Mouse (Mus musculus): Measurements from ENCODE around the gene Mtf1. TPM values are rescaled to one million over a fixed set of nuclear protein-coding genes. Genes with fewer than 3 reads are reported as not detected.

Gene Mtf1
- polyA plus RNA-seq (2015; fragmentation: Nextera tagmentation; extraction: Ambion mirVana), result 9.8 and 10.2 TPM in 2 replicates

GRCm38 (mm10) chr4:124801552-124802308 lies at the start of gene Mtf1:
Gene Mtf1 (plus strand): TSS chr4:124802104.
- Histone ChIP-seq H3K27me3 (replicated peaks) (no peaks in the 10 kb centered on the region), H3K36me3 (peaks cover 54% of the 10 kb centered on the region)

DNA sequence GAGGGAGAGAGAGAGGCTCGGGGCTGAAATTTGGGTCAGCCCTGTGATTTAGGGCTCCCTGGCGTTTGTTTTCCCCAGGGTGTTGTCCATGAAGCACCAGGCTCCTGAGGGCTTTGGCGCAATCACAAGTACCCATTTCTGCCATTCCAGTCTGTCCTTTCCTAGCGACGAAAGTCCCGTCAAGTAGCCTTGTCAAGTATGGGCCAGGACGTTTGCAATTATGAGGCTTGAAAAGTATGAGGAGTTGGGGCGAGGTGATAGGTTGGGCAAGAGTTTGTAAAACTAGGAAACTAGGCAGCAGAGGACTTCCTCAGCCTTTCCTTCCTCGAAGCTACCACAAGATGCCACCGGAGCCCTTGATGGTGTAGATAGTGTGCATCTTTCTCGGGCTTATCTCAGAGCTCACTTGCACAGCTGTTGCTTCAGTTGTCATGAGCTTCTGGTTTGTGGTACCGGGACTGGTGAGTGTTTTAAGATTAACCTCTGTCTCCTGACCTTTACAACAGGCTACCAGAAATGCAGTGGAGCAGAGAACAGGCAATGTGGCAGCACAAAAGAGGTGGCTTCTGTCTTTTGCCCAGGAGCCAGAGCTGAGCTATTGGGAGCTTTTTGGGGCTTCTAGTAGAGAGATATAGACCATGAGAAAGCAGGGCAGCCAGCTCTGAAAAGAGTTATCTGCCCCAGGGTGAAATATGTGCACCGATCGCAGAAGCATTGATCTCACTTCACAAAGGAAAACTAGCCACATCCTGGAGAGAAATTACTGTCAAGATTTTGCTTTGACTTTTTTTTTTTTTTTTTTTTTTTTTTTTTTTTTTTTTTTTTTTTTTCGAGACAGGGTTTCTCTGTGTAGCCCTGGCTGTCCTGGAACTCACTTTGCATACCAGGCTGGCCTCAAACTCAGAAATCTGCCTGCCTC lies 49.4 kb upstream of the Mtf1 start:
- Histone ChIP-seq H3K36me3 (peaks cover 11% of the 10 kb centered on the region), H3K27ac (replicated peaks) (no peak overlapping the region), H3K9me3 (replicated peaks) (no peaks in the 10 kb centered on the region), H3K27me3 (replicated peaks) (no peaks in the 10 kb centered on the region), H3K4me1 (peaks cover 22% of the 10 kb centered on the region), H3K4me3 (replicated peaks) (peak overlapping the region; percentile 84), H3K9ac (replicated peaks) (peak overlapping the region; percentile 71), H3K4me2 (peak overlapping the region; percentile 98)
- whole genome bisulfite sequencing, result 22% methylated on average over 15 of the region's 15 CpGs
- no peak for ATAC-seq (ENCODE audit: low FRiP score)

More at GRCm38 (mm10) chr4:124801552-124802308, at the start of gene Mtf1:
- Histone ChIP-seq H3K9me3 (replicated peaks) (no peaks in the 10 kb centered on the region), H3K4me3 (replicated peaks) (peak within 1 kb of the TSS; percentile 71), H3K4me2 (peak within 1 kb of the TSS; percentile 91), H3K4me1 (peaks cover 16% of the 10 kb centered on the region), H3K27ac (replicated peaks) (peak within 1 kb of the TSS; percentile 95), H3K9ac (replicated peaks) (peak within 1 kb of the TSS; percentile 87)
- peak; percentile 90 for ATAC-seq (ENCODE audit: low FRiP score)
- WGBS, result 2% methylated on average over 21 of the region's 21 CpGs

DNA sequence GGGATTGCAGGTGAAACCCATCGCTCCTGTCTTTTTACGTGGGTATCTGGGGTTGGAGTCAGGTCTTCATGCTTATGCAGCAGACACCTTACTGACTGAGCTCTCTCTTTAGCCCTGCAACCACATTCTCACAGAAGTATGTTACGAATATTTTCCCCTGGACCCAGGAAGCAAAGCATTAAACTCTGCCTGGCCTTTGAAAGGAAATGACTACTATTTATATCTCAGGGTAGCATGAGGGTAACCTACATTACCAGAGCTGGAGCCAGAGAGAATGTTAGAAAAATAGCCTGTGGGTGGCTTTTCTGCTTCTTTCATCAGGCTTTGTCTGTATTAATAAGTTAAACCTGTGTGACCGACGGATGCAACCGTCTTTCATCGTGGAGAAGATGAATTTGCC lies 46.4 kb upstream of the Mtf1 start:
- WGBS, result 72% methylated on average over 7 of the region's 7 CpGs
- Histone ChIP-seq H3K9ac (replicated peaks) (no peak overlapping the region), H3K36me3 (peaks cover 8% of the 10 kb centered on the region; the same call in 1 of the 2 replicates), H3K9me3 (replicated peaks) (no peaks in the 10 kb centered on the region), H3K27me3 (replicated peaks) (no peaks in the 10 kb centered on the region), H3K4me2 (no peak overlapping the region), H3K4me1 (peaks cover 22% of the 10 kb centered on the region), H3K4me3 (replicated peaks) (no peak overlapping the region), H3K27ac (replicated peaks) (no peak overlapping the region)
- ATAC-seq (ENCODE audit: low FRiP score), result no peak

GRCm38 (mm10) chr4:124759305-124759811 lies 42.5 kb upstream of the Mtf1 start:
- Histone ChIP-seq H3K9me3 (replicated peaks) (no peaks in the 10 kb centered on the region), H3K36me3 (peaks cover 8% of the 10 kb centered on the region; the same call in 1 of the 2 replicates), H3K9ac (replicated peaks) (no peak overlapping the region), H3K4me1 (0 out of 2 replicates have a peak, but pooled peaks cover 3% of the 10 kb centered on the region), H3K4me3 (replicated peaks) (no peak overlapping the region), H3K27me3 (replicated peaks) (no peaks in the 10 kb centered on the region), H3K4me2 (no peak overlapping the region), H3K27ac (replicated peaks) (peak overlapping the region; percentile 23; the same call in 1 of the 2 replicates)
- no peak for ATAC-seq (ENCODE audit: low FRiP score)
- WGBS, result 75% methylated on average over 7 of the region's 7 CpGs

GRCm38 (mm10) chr4:124761201-124761600 lies 40.7 kb upstream of the Mtf1 start:
- H3K36me3 ChIP-seq, result peaks cover 8% of the 10 kb centered on the region; the same call in 1 of the 2 replicates
- no peaks in the 10 kb centered on the region for H3K4me1 ChIP-seq
- H3K27ac ChIP-seq (replicated peaks), result no peak overlapping the region
- H3K27me3 ChIP-seq (replicated peaks), result no peaks in the 10 kb centered on the region
- H3K4me3 ChIP-seq (replicated peaks), result no peak overlapping the region
- 66% methylated on average over 1 of the region's 1 CpGs for WGBS
- H3K4me2 ChIP-seq, result no peak overlapping the region
- no peaks in the 10 kb centered on the region for H3K9me3 ChIP-seq (replicated peaks)
- no peak for ATAC-seq (ENCODE audit: low FRiP score)
- no peak overlapping the region for H3K9ac ChIP-seq (replicated peaks)

DNA sequence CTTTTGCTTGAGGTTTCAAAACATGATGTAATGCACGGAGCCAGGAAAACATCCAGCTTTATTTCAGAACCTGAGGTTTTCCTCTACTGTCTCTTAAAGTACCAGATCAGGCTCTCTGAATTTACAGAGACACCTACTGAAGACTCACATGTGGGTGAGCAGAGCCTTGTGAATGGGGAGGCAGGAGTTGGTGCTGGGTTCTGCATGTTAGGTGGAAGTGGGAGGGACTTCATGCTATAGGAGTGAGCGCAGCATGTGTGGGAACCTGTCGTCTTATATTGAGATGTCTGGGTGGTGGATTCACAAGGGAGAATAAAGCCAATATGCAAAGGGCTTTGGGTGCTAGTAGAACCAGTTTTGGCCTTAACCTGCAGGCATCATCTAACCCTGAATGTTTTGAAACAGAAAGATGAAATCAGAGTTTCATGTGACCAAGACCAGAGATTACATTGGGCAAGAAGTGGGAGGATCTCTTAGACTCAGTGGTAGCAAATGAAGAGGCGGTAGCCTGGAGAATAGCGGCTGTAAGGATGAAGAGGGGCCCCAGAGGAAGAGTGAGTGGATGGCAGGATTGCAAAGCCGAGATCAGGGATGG lies 38.9 kb upstream of the Mtf1 start:
- H3K4me2 ChIP-seq, result no peak overlapping the region
- H3K36me3 ChIP-seq, result peaks cover 8% of the 10 kb centered on the region; the same call in 1 of the 2 replicates
- no peak overlapping the region for H3K4me3 ChIP-seq (replicated peaks)
- 89% methylated on average over 6 of the region's 6 CpGs for WGBS
- no peak for ATAC-seq (ENCODE audit: low FRiP score)
- no peak overlapping the region for H3K9ac ChIP-seq (replicated peaks)
- no peaks in the 10 kb centered on the region for H3K4me1 ChIP-seq
- H3K9me3 ChIP-seq (replicated peaks), result no peaks in the 10 kb centered on the region
- H3K27me3 ChIP-seq (replicated peaks), result no peaks in the 10 kb centered on the region
- no peak overlapping the region for H3K27ac ChIP-seq (replicated peaks)

DNA sequence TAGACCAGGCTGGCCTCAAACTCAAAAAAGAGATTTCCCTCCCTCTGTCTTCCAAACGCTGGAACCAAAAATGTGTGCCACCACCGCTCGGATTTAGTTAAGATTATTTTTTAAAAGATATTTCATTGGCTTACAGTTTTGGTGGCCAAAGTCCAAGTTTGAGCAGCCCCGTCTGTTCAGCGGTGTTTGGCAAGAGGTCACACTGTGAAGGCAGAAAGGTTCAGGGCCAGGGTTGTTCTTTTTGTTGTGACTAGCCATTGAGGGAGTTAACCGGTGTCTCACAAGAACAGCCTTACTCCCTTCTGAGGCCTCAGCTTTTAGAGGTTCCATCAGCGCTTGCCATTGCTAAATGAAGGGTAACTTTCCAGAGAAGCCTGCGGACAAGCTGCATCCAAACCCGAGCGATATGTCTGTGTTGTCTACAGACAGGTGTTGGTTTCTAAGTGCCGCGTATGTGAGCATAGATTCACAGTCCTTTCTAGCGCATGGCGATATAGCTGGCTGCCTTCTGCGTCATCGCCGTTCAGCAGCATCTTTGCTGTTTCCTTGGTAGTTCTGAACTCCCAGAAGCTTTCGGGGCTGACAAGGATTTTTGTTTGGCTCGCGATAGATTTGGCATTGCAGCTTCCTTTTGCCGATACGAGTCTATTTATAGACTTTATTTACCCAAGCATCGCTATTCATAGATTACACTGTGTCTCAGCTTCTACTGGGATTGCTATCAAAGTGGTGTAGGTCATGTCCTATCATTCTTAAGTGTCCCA lies 35.9 kb upstream of the Mtf1 start:
- no peak overlapping the region for H3K4me2 ChIP-seq
- no peaks in the 10 kb centered on the region for H3K36me3 ChIP-seq
- ATAC-seq (ENCODE audit: low FRiP score), result no peak
- H3K4me1 ChIP-seq, result no peaks in the 10 kb centered on the region
- H3K27me3 ChIP-seq (replicated peaks), result no peaks in the 10 kb centered on the region
- H3K27ac ChIP-seq (replicated peaks), result no peak overlapping the region
- 91% methylated on average over 23 of the region's 23 CpGs for WGBS
- H3K4me3 ChIP-seq (replicated peaks), result no peak overlapping the region
- H3K9ac ChIP-seq (replicated peaks), result no peak overlapping the region
- no peaks in the 10 kb centered on the region for H3K9me3 ChIP-seq (replicated peaks)

DNA sequence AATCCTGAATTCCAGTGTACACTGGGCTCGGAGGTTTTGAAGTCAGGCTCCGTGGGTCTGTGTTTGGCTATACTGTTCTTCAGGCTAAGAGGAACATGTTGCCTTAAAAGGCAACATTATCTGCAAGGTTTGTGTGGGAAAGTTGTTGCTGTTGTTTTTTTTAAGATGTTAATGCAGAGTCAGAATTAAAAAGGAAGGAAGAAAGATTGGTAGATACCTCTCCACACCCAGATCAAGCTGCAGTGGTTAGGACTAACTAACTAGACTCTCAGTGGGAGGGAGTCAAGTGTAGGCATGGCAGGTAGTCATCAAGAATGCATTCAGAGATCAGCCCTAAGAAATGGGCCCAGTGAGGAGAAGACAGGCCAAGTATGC lies 35.4 kb upstream of the Mtf1 start:
- no peaks in the 10 kb centered on the region for H3K27me3 ChIP-seq (replicated peaks)
- no peaks in the 10 kb centered on the region for H3K36me3 ChIP-seq
- no peak overlapping the region for H3K9ac ChIP-seq (replicated peaks)
- 88% methylated on average over 2 of the region's 2 CpGs for WGBS
- no peaks in the 10 kb centered on the region for H3K9me3 ChIP-seq (replicated peaks)
- no peak for ATAC-seq (ENCODE audit: low FRiP score)
- H3K27ac ChIP-seq (replicated peaks), result no peak overlapping the region
- H3K4me2 ChIP-seq, result no peak overlapping the region
- no peak overlapping the region for H3K4me3 ChIP-seq (replicated peaks)
- H3K4me1 ChIP-seq, result no peaks in the 10 kb centered on the region

DNA sequence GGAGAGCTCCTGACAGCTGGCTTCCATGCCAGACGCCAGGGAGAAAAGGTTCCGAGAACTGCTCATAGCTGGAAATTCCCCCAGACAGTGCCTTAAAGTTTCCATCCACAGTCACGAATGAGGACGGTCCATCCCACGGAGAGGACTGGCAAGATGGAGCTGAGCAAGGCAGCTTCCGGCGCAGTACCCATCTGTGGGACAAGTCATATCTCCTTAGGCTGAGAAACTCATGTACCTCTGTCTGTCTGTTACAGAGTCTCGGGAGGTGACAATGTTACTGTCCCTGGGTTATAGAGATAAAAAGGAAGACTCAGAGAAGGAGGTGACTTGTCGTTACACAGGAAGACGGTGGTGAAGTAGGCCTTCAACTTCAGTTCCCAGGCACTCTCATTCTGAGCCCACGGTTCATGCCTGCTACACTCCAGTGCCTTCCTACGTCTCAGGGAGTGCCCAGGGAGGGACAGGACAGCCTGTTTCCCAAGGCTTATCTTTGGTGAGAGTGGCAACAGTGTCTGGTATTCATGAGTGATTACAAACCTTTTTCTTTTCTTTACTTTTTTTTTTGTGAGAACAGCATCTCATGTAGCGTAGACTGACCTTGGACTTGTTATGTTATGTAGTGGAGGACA lies 32.8 kb upstream of the Mtf1 start:
- Histone ChIP-seq H3K27me3 (replicated peaks) (no peaks in the 10 kb centered on the region), H3K36me3 (no peaks in the 10 kb centered on the region), H3K27ac (replicated peaks) (no peak overlapping the region), H3K9me3 (replicated peaks) (no peaks in the 10 kb centered on the region), H3K4me1 (no peaks in the 10 kb centered on the region), H3K4me2 (no peak overlapping the region), H3K4me3 (replicated peaks) (no peak overlapping the region), H3K9ac (replicated peaks) (no peak overlapping the region)
- ATAC-seq (ENCODE audit: low FRiP score), result no peak
- 83% methylated on average over 13 of the region's 13 CpGs for WGBS

- no peak for ATAC-seq (ENCODE audit: low FRiP score)
- no peaks in the 10 kb centered on the region for H3K27me3 ChIP-seq (replicated peaks)
- no peaks in the 10 kb centered on the region for H3K9me3 ChIP-seq (replicated peaks)
- H3K4me3 ChIP-seq (replicated peaks), result no peak overlapping the region
- WGBS, result 79% methylated on average over 5 of the region's 5 CpGs
- H3K9ac ChIP-seq (replicated peaks), result no peak overlapping the region
- no peak overlapping the region for H3K27ac ChIP-seq (replicated peaks)
- no peak overlapping the region for H3K4me2 ChIP-seq
- H3K36me3 ChIP-seq, result no peaks in the 10 kb centered on the region
- no peaks in the 10 kb centered on the region for H3K4me1 ChIP-seq
Measured at GRCm38 (mm10) chr4:124770624-124771023, 31.3 kb upstream of the Mtf1 start.

All from neural tube, embryonic 15.5 days (tissue).